In the genomic region with DNA sequence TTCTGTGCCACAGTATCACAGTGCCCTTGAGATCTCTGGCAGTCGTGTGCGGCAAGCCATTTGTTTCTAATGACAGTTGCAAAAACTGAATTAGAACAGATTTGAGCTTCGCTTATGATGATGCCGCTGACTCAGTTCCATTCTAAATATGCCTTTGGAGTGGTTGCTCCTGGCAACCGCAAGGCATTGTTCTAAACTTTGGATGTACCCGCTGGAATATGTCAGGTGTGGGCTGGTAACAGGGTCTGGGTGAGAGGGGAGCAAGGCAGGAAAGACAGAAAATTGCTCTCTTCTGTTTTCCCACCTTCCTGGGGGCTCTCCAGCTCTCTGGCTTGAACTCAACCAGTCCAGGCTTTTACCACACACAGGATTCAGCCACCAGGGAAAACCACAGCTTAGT, we compare ENCODE assay signal across 14 mouse cellular contexts. TPM values are rescaled to one million over a fixed set of nuclear protein-coding genes. Genes with fewer than 3 reads are reported as not detected.
DNase-seq lines count a peak whose midpoint lies in the region; ATAC-seq and TF ChIP-seq lines count a peak whose summit lies in the region.
"Had no signal": no experiment of that assay in that cellular context is flagged by ENCODE, and none has a peak within 500 bp of the region (broad histone marks: within the 10 kb centered on the region; RNA-seq: fewer than 3 reads in every experiment).

No protein-coding gene starts in this region.

- no peak overlapping the region for H3K4me2 ChIP-seq in midbrain, postnatal 0 days (ENCODE audit: low read depth, low read length, poor library complexity, severe bottlenecking)
- H3K4me2 ChIP-seq in midbrain, embryonic 13.5 days (replicated peaks): no peak overlapping the region
- H3K4me2 ChIP-seq in heart, embryonic 11.5 days: no peak overlapping the region
- H3K4me2 ChIP-seq: limb, embryonic 12.5 days; liver, embryonic 15.5 days; neural tube, embryonic 13.5 days had no signal

- H3K9me3 ChIP-seq in midbrain, postnatal 0 days (ENCODE audit: low read length): no peaks in the 10 kb centered on the region
- H3K9me3 ChIP-seq in midbrain, embryonic 13.5 days: no peaks in the 10 kb centered on the region
- no peaks in the 10 kb centered on the region for H3K9me3 ChIP-seq in heart, embryonic 11.5 days (replicated peaks; ENCODE audit: control insufficient read depth, low read length)
- H3K9me3 ChIP-seq: liver, embryonic 15.5 days; neural tube, embryonic 13.5 days had no signal

- H3K9ac ChIP-seq in midbrain, postnatal 0 days (replicated peaks; ENCODE audit: low read length, poor library complexity, severe bottlenecking): no peak overlapping the region
- H3K9ac ChIP-seq in midbrain, embryonic 13.5 days (replicated peaks): no peak overlapping the region
- no peak overlapping the region for H3K9ac ChIP-seq in heart, embryonic 11.5 days (ENCODE audit: low read depth, low read length)
- H3K9ac ChIP-seq: limb, embryonic 12.5 days; liver, embryonic 15.5 days; neural tube, embryonic 13.5 days had no signal

- no peak for ATAC-seq in midbrain, postnatal 0 days (ENCODE audit: low FRiP score)
- no peak for ATAC-seq in midbrain, embryonic 13.5 days
- ATAC-seq in heart, embryonic 11.5 days (replicated peaks; ENCODE audit: insufficient number of reproducible peaks, low FRiP score, low TSS enrichment): no peak
- ATAC-seq: intestine, postnatal 0 days had no signal

- no peak overlapping the region for H3K4me3 ChIP-seq in midbrain, postnatal 0 days (ENCODE audit: low read depth, low read length)
- no peak overlapping the region for H3K4me3 ChIP-seq in midbrain, embryonic 13.5 days (replicated peaks)
- H3K4me3 ChIP-seq in heart, embryonic 11.5 days (ENCODE audit: low read depth, low read length): no peak overlapping the region
- H3K4me3 ChIP-seq: limb, embryonic 12.5 days; liver, embryonic 15.5 days; neural tube, embryonic 13.5 days had no signal

- no peak overlapping the region for H3K27ac ChIP-seq in midbrain, postnatal 0 days (ENCODE audit: low read depth, low read length)
- H3K27ac ChIP-seq in midbrain, embryonic 13.5 days: no peak overlapping the region
- H3K27ac ChIP-seq in heart, embryonic 11.5 days (ENCODE audit: low read depth, low read length): no peak overlapping the region
- H3K27ac ChIP-seq: limb, embryonic 12.5 days; liver, embryonic 15.5 days; neural tube, embryonic 13.5 days had no signal

- no peaks in the 10 kb centered on the region for H3K36me3 ChIP-seq in midbrain, postnatal 0 days (ENCODE audit: insufficient read depth, low read length)
- H3K36me3 ChIP-seq in midbrain, embryonic 13.5 days: no peaks in the 10 kb centered on the region
- H3K36me3 ChIP-seq in heart, embryonic 11.5 days (ENCODE audit: control insufficient read depth, insufficient read depth, low read length): no peaks in the 10 kb centered on the region
- H3K36me3 ChIP-seq: limb, embryonic 12.5 days; liver, embryonic 15.5 days; neural tube, embryonic 13.5 days had no signal

- DNase-seq in midbrain, postnatal 0 days (ENCODE audit: low spot score): peak; percentile 2
- peak; percentile 80 to 90 for DNase-seq in layer of hippocampus, adult 18-20 months (ENCODE audit: low spot score in 2 of 2)
- DNase-seq in left cerebral cortex, adult 18-20 months (ENCODE audit: low spot score in 2 of 2): peak; percentile 50 to 58
- DNase-seq in right cerebral cortex, postnatal 36 days (ENCODE audit: low spot score in 2 of 2): peak; percentile 49 to 71
- no peak for DNase-seq in heart, postnatal 4 days
- DNase-seq: gastrocnemius, postnatal 14 days; kidney, postnatal 14 days had no signal

- no peaks in the 10 kb centered on the region for H3K4me1 ChIP-seq in midbrain, postnatal 0 days (ENCODE audit: insufficient read depth, low read length)
- no peaks in the 10 kb centered on the region for H3K4me1 ChIP-seq in midbrain, embryonic 13.5 days (replicated peaks)
- H3K4me1 ChIP-seq in heart, embryonic 11.5 days (ENCODE audit: control insufficient read depth, insufficient read depth, low read length): no peaks in the 10 kb centered on the region
- H3K4me1 ChIP-seq: limb, embryonic 12.5 days; liver, embryonic 15.5 days; neural tube, embryonic 13.5 days had no signal

- no peak for TF ChIP-seq CTCF in midbrain, postnatal 0 days (IDR thresholded peaks at IDR 0.05)

- H3K27me3 ChIP-seq in midbrain, postnatal 0 days (ENCODE audit: insufficient read depth, low read length): no peaks in the 10 kb centered on the region
- H3K27me3 ChIP-seq in midbrain, embryonic 13.5 days: no peaks in the 10 kb centered on the region
- no peaks in the 10 kb centered on the region; the same call in 1 of the 2 replicates for H3K27me3 ChIP-seq in heart, embryonic 11.5 days (ENCODE audit: control insufficient read depth, insufficient read depth, low read length)
- H3K27me3 ChIP-seq: CH12.LX; limb, embryonic 12.5 days; liver, embryonic 15.5 days; neural tube, embryonic 13.5 days had no signal

- WGBS in midbrain, postnatal 0 days: 62% methylated on average over 6 of the region's 6 CpGs
- WGBS in midbrain, embryonic 13.5 days: 79% methylated on average over 6 of the region's 6 CpGs
- 86% methylated on average over 6 of the region's 6 CpGs for WGBS in heart, embryonic 11.5 days (ENCODE audit: insufficient replicate concordance)

RNA-seq across cellular contexts. Expression of gene Sag, which starts 9.7 kb away (rescaled TPM):
- not detected in 2 replicates for total RNA-seq in midbrain, postnatal 0 days (2014; rRNA removed)
- polyA plus RNA-seq in midbrain, postnatal 0 days (2015; fragmentation: Nextera tagmentation; extraction: Ambion mirVana): 1.2 and 1.9 TPM in 2 replicates
- polyA plus RNA-seq in midbrain, embryonic 13.5 days (2015; fragmentation: Nextera tagmentation; extraction: Ambion mirVana): 2.5 and 3.2 TPM in 2 replicates
- total RNA-seq in layer of hippocampus, adult 18-20 months (2021): 1 to 10 TPM; 1.9 to 2.1 TPM
- total RNA-seq in left cerebral cortex, adult 18-20 months (2021): 1 to 10 TPM; 2.7 to 3.0 TPM
- total RNA-seq in heart, postnatal 4 days (2021): under 1 TPM; 0.33 to 0.45 TPM
- 1.2 and 1.5 TPM in 2 replicates for polyA plus RNA-seq in heart, embryonic 11.5 days (2014; fragmentation: Nextera tagmentation; extraction: Ambion mirVana)

RNA-seq across cellular contexts. Expression of gene Dgkd, which starts 39.9 kb away (rescaled TPM):
- 75.1 and 77.5 TPM in 2 replicates for total RNA-seq in midbrain, postnatal 0 days (2014; rRNA removed)
- polyA plus RNA-seq in midbrain, postnatal 0 days (2015; fragmentation: Nextera tagmentation; extraction: Ambion mirVana): 36.6 and 38.2 TPM in 2 replicates
- 41.2 and 43.7 TPM in 2 replicates for polyA plus RNA-seq in midbrain, embryonic 13.5 days (2015; fragmentation: Nextera tagmentation; extraction: Ambion mirVana)
- 100 to 1,000 TPM in 1 of 2 experiments, 10 to 100 TPM in 1; 92.0 to 100 TPM for total RNA-seq in layer of hippocampus, adult 18-20 months (2021)
- total RNA-seq in left cerebral cortex, adult 18-20 months (2021): 10 to 100 TPM; 96.9 to 97.1 TPM
- 10 to 100 TPM; 53.4 to 55.2 TPM for total RNA-seq in heart, postnatal 4 days (2021)
- polyA plus RNA-seq in heart, embryonic 11.5 days (2014; fragmentation: Nextera tagmentation; extraction: Ambion mirVana): 22.2 and 24.2 TPM in 2 replicates

RNA-seq across cellular contexts. Expression of gene Atg16l1, which starts 57.5 kb away (rescaled TPM):
- 69.5 and 72.9 TPM in 2 replicates for total RNA-seq in midbrain, postnatal 0 days (2014; rRNA removed)
- 65.4 and 71.0 TPM in 2 replicates for polyA plus RNA-seq in midbrain, postnatal 0 days (2015; fragmentation: Nextera tagmentation; extraction: Ambion mirVana)
- 57.6 and 62.4 TPM in 2 replicates for polyA plus RNA-seq in midbrain, embryonic 13.5 days (2015; fragmentation: Nextera tagmentation; extraction: Ambion mirVana)
- total RNA-seq in layer of hippocampus, adult 18-20 months (2021): 10 to 100 TPM; 61.1 to 64.7 TPM
- total RNA-seq in left cerebral cortex, adult 18-20 months (2021): 10 to 100 TPM; 63.7 to 66.4 TPM
- total RNA-seq in heart, postnatal 4 days (2021): 10 to 100 TPM; 26.7 to 28.7 TPM
- 25.1 and 30.5 TPM in 2 replicates for polyA plus RNA-seq in heart, embryonic 11.5 days (2014; fragmentation: Nextera tagmentation; extraction: Ambion mirVana)
